In genomic region chr7:115471521-115471920, GRCm38 (mm10) we compare ENCODE assay signal across 26 mouse cellular contexts.
A peak's percentile ranks its signal among the peaks of the same experiment; 100 is the strongest.
DNase-seq lines count a peak whose midpoint lies in the region; ATAC-seq and TF ChIP-seq lines count a peak whose summit lies in the region.
"Had no signal": no experiment of that assay in that cellular context is flagged by ENCODE, and none has a peak within 500 bp of the region (broad histone marks: within the 10 kb centered on the region; RNA-seq: fewer than 3 reads in every experiment).

No protein-coding gene starts in this region.

- H3K4me1 ChIP-seq in lung, postnatal 0 days (ENCODE audit: insufficient read depth, low read depth, low read length) = no peaks in the 10 kb centered on the region
- H3K4me1 ChIP-seq: forebrain, embryonic 13.5 days; hindbrain, embryonic 13.5 days; megakaryocyte, embryonic 14.5 days; midbrain, embryonic 13.5 days; neural tube, embryonic 13.5 days had no signal

- 54% methylated on average over 3 of the region's 3 CpGs for WGBS in lung, postnatal 0 days
- 32% methylated on average over 3 of the region's 3 CpGs for WGBS in large intestine, adult 2 months

- no peak for DNase-seq in gastrocnemius, adult 2 months
- DNase-seq in gastrocnemius, postnatal 10 days = no peak
- DNase-seq in lung, postnatal 0 days (ENCODE audit: low spot score) = peak; percentile 57
- DNase-seq in lung, postnatal 14 days = no peak
- peak; percentile 69 for DNase-seq in R1 (ENCODE audit: low read depth, low spot score)
- DNase-seq in large intestine, adult 2 months (ENCODE audit: low read depth, low spot score) = peak; percentile 11
- no peak for DNase-seq in layer of hippocampus, adult 8-10 months (ENCODE audit: low spot score in 2 of 2)
- DNase-seq: adrenal gland, adult 2 months; adrenal gland, postnatal 36 days; cerebellum, adult 8-10 months; cerebellum, postnatal 36 days; gastrocnemius, postnatal 36 days; heart, adult 2 months; kidney, adult 9 months; kidney, postnatal 10 days; liver; right cerebral cortex, postnatal 14 days had no signal

- TF ChIP-seq CTCF in gastrocnemius, adult 2 months (IDR thresholded peaks at IDR 0.05) = no peak
- TF ChIP-seq CTCF in lung, postnatal 0 days (IDR thresholded peaks at IDR 0.05) = no peak

- intact Hi-C loops in gastrocnemius, adult 2 months (cut with DNase I) = no loop called here

- no peaks in the 10 kb centered on the region for H3K27me3 ChIP-seq in lung, postnatal 0 days (replicated peaks; ENCODE audit: insufficient read depth, low read length)
- H3K27me3 ChIP-seq: forebrain, embryonic 13.5 days; hindbrain, embryonic 13.5 days; lung, embryonic 15.5 days; midbrain, embryonic 13.5 days; neural tube, embryonic 13.5 days had no signal

- H3K27ac ChIP-seq in gastrocnemius, adult 2 months = peak overlapping the region; percentile 94
- no peak overlapping the region for H3K27ac ChIP-seq in lung, postnatal 0 days (ENCODE audit: low read length)
- H3K27ac ChIP-seq: forebrain, embryonic 13.5 days; hindbrain, embryonic 13.5 days; liver, embryonic 14.5 days; lung, embryonic 15.5 days; midbrain, embryonic 13.5 days; neural tube, embryonic 13.5 days had no signal

- peak; percentile 62; the same call in 1 of the 2 replicates for ATAC-seq in lung, postnatal 0 days
- ATAC-seq: activated CD4-positive, CD25-positive, alpha-beta regulatory T cell, adult 4 months; forebrain, embryonic 13.5 days; intestine, postnatal 0 days; midbrain, embryonic 13.5 days had no signal

- TF ChIP-seq EP300 in lung, postnatal 0 days (IDR thresholded peaks at IDR 0.05) = no peak

- no peaks in the 10 kb centered on the region for H3K9me3 ChIP-seq in lung, postnatal 0 days (ENCODE audit: low read length)
- H3K9me3 ChIP-seq: forebrain, embryonic 13.5 days; hindbrain, embryonic 13.5 days; lung, embryonic 15.5 days; megakaryocyte, embryonic 14.5 days; midbrain, embryonic 13.5 days; neural tube, embryonic 13.5 days had no signal

- H3K36me3 ChIP-seq in lung, postnatal 0 days (ENCODE audit: insufficient read depth, low read length) = no peaks in the 10 kb centered on the region
- H3K36me3 ChIP-seq: hindbrain, embryonic 13.5 days; lung, embryonic 15.5 days; midbrain, embryonic 13.5 days; neural tube, embryonic 13.5 days had no signal

- H3K9ac ChIP-seq in lung, postnatal 0 days (replicated peaks; ENCODE audit: low read depth) = no peak overlapping the region
- H3K9ac ChIP-seq: forebrain, embryonic 13.5 days; hindbrain, embryonic 13.5 days; liver, embryonic 14.5 days; lung, embryonic 15.5 days; midbrain, embryonic 13.5 days; neural tube, embryonic 13.5 days had no signal

- H3K4me2 ChIP-seq in lung, postnatal 0 days (replicated peaks; ENCODE audit: low read depth, low read length) = no peak overlapping the region
- H3K4me2 ChIP-seq: forebrain, embryonic 13.5 days; hindbrain, embryonic 13.5 days; lung, embryonic 15.5 days; midbrain, embryonic 13.5 days; neural tube, embryonic 13.5 days had no signal

- H3K4me3 ChIP-seq in gastrocnemius, adult 2 months = no peak overlapping the region
- H3K4me3 ChIP-seq in lung, postnatal 0 days (ENCODE audit: low read depth, low read length) = no peak overlapping the region
- H3K4me3 ChIP-seq: forebrain, embryonic 13.5 days; heart, adult 2 months; hindbrain, embryonic 13.5 days; lung, embryonic 15.5 days; megakaryocyte, embryonic 14.5 days; midbrain, embryonic 13.5 days; neural tube, embryonic 13.5 days had no signal

Comparison
In these comparisons a context has a peak if more than half of its experiments do, and no peak if none do; other contexts are left out.
1. DNase-seq: peak in lung, postnatal 0 days (single experiment), R1 (single experiment) and large intestine, adult 2 months (single experiment); none in gastrocnemius, adult 2 months (single experiment), gastrocnemius, postnatal 10 days (single experiment), lung, postnatal 14 days (single experiment) and layer of hippocampus, adult 8-10 months (0 of 2).